Mouse (Mus musculus) T-cell, adult 2 months (primary cell): ENCODE results near the gene Irf2bpl.

ENCODE experiments used
- DNase-seq: peaks from one replicate; pipeline ENCODE4 v3.0.0; 2022; ENCODE audit warnings: low spot score

Gene Irf2bpl

GRCm38 (mm10) chr12:86859924-86860790 is 24.4 kb downstream of the Irf2bpl start:
- peak; percentile 81 for DNase-seq

- no peak for DNase-seq
These were observed 25.4 kb downstream of the Irf2bpl start for GRCm38 (mm10) chr12:86858983-86859872.

- DNase-seq = no peak
These were observed 26.1 kb downstream of the Irf2bpl start for GRCm38 (mm10) chr12:86858498-86858897.

- DNase-seq = no peak
These were observed 27.3 kb downstream of the Irf2bpl start for GRCm38 (mm10) chr12:86857290-86857689.

GRCm38 (mm10) chr12:86855670-86856069 is 28.9 kb downstream of the Irf2bpl start:
- no peak for DNase-seq

GRCm38 (mm10) chr12:86853516-86853915 is 31.1 kb downstream of the Irf2bpl start:
- no peak for DNase-seq

GRCm38 (mm10) chr12:86851313-86851712 is 33.3 kb downstream of the Irf2bpl start:
- no peak for DNase-seq

- DNase-seq = no peak
These were observed 33.9 kb downstream of the Irf2bpl start for GRCm38 (mm10) chr12:86850746-86851145.

- DNase-seq = no peak
These were observed 34.5 kb downstream of the Irf2bpl start for GRCm38 (mm10) chr12:86849945-86850626.

GRCm38 (mm10) chr12:86842866-86843459 is 41.6 kb downstream of the Irf2bpl start:
- DNase-seq = no peak

- no peak for DNase-seq
These were observed 44.1 kb downstream of the Irf2bpl start for GRCm38 (mm10) chr12:86840526-86840925.

- DNase-seq = no peak
These were observed 46.4 kb downstream of the Irf2bpl start for GRCm38 (mm10) chr12:86838181-86838580.

GRCm38 (mm10) chr12:86836431-86837047 is 48.1 kb downstream of the Irf2bpl start:
- DNase-seq = peak; percentile 84

- DNase-seq = peak; percentile 55
These were observed 48.7 kb downstream of the Irf2bpl start for GRCm38 (mm10) chr12:86835899-86836298.

GRCm38 (mm10) chr12:86834416-86834772 is 50.2 kb downstream of the Irf2bpl start:
- DNase-seq = peak; percentile 76

GRCm38 (mm10) chr12:86833711-86834415 is 50.7 kb downstream of the Irf2bpl start:
- peak; percentile 83 for DNase-seq

- peak; percentile 55 for DNase-seq
These were observed 51.9 kb downstream of the Irf2bpl start for GRCm38 (mm10) chr12:86832551-86833182.

- peak; percentile 58 for DNase-seq
These were observed 52.7 kb downstream of the Irf2bpl start for GRCm38 (mm10) chr12:86831591-86832550.
